Mouse (Mus musculus) erythroblast, embryonic 14.5 days (primary cell): Measurements from ENCODE around the gene Dpp4. TPM values are rescaled to one million over a fixed set of nuclear protein-coding genes. Genes with fewer than 3 reads are reported as not detected.
A peak's percentile ranks its signal among the peaks of the same experiment; 100 is the strongest.

Source experiments
- H3K27me3 ChIP-seq: 2 replicates; pipeline ENCODE4 v1.6.1; 2012; ENCODE audit warnings: inconsistent platforms; ENCODE audit not compliant: control insufficient read depth
- H3K36me3 ChIP-seq: 2 replicates; pipeline ENCODE4 v1.6.1; 2012; ENCODE audit warnings: mild to moderate bottlenecking, inconsistent platforms; ENCODE audit not compliant: control insufficient read depth
- H3K4me1 ChIP-seq: 2 replicates; pipeline ENCODE4 v1.6.1; 2012; ENCODE audit warnings: inconsistent platforms; ENCODE audit not compliant: control insufficient read depth
- H3K4me3 ChIP-seq: replicated peaks from 2 replicates; pipeline ENCODE3; 2012; ENCODE audit warnings: moderate library complexity, mild to moderate bottlenecking, inconsistent platforms
- H3K9me3 ChIP-seq: 2 replicates; pipeline ENCODE4 v1.6.1; 2012; ENCODE audit warnings: low read length, inconsistent platforms, mixed read lengths; ENCODE audit not compliant: control insufficient read depth
- GATA1 ChIP-seq: IDR thresholded peaks from 2 replicates; pipeline ENCODE4 v1.6.1; 2012; ENCODE audit warnings: low read length, inconsistent platforms, mixed read lengths
- TAL1 ChIP-seq: IDR thresholded peaks from 3 replicates; pipeline ENCODE4 v1.6.1; 2012; ENCODE audit warnings: low read length, inconsistent platforms, mixed read lengths
- polyA plus RNA-seq: library from polyadenylated mRNA; stranded (reverse); fragments of >175 nt; gene quantifications from 2 replicates; pipeline ENCODE4 v1.2.3, GENCODE M21; 2012

Gene Dpp4
- polyA plus RNA-seq, 1 experiment, result not detected

GRCm38 (mm10) chr2:62440802-62441544 lies 28.9 kb upstream of the Dpp4 start:
- Histone ChIP-seq H3K27me3 (no peaks in the 10 kb centered on the region), H3K9me3 (no peaks in the 10 kb centered on the region), H3K4me3 (peak overlapping the region; percentile 67), H3K4me1 (peaks cover 9% of the 10 kb centered on the region), H3K36me3 (no peaks in the 10 kb centered on the region)
- TF ChIP-seq GATA1 (no peak), TAL1 (no peak)

- Histone ChIP-seq H3K27me3 (no peaks in the 10 kb centered on the region), H3K36me3 (no peaks in the 10 kb centered on the region), H3K9me3 (no peaks in the 10 kb centered on the region), H3K4me3 (no peak overlapping the region), H3K4me1 (peaks cover 9% of the 10 kb centered on the region)
- TF ChIP-seq GATA1 (no peak), TAL1 (no peak)
Measured at GRCm38 (mm10) chr2:62440083-62440482, 28.1 kb upstream of the Dpp4 start.

- no peak overlapping the region for H3K4me3 ChIP-seq
- no peaks in the 10 kb centered on the region for H3K9me3 ChIP-seq
- TF ChIP-seq TAL1, result no peak
- TF ChIP-seq GATA1, result no peak
- H3K27me3 ChIP-seq, result no peaks in the 10 kb centered on the region
- H3K4me1 ChIP-seq, result no peaks in the 10 kb centered on the region
- no peaks in the 10 kb centered on the region for H3K36me3 ChIP-seq
Measured at GRCm38 (mm10) chr2:62431245-62431795, 19.3 kb upstream of the Dpp4 start.

- no peaks in the 10 kb centered on the region for H3K9me3 ChIP-seq
- no peaks in the 10 kb centered on the region for H3K36me3 ChIP-seq
- TF ChIP-seq GATA1, result no peak
- TF ChIP-seq TAL1, result no peak
- H3K4me1 ChIP-seq, result no peaks in the 10 kb centered on the region
- H3K4me3 ChIP-seq, result no peak overlapping the region
- H3K27me3 ChIP-seq, result no peaks in the 10 kb centered on the region
Measured at GRCm38 (mm10) chr2:62425941-62426340, 13.9 kb upstream of the Dpp4 start.

GRCm38 (mm10) chr2:62423343-62423776 lies 11.3 kb upstream of the Dpp4 start:
- Histone ChIP-seq H3K36me3 (no peaks in the 10 kb centered on the region), H3K9me3 (no peaks in the 10 kb centered on the region), H3K27me3 (no peaks in the 10 kb centered on the region), H3K4me1 (no peaks in the 10 kb centered on the region), H3K4me3 (no peak overlapping the region)
- no peak for TF ChIP-seq TAL1
- no peak for TF ChIP-seq GATA1

GRCm38 (mm10) chr2:62422515-62423342 lies 10.7 kb upstream of the Dpp4 start:
- H3K36me3 ChIP-seq, result no peaks in the 10 kb centered on the region
- TF ChIP-seq GATA1 (no peak), TAL1 (no peak)
- H3K4me3 ChIP-seq, result no peak overlapping the region
- no peaks in the 10 kb centered on the region for H3K4me1 ChIP-seq
- no peaks in the 10 kb centered on the region for H3K27me3 ChIP-seq
- no peaks in the 10 kb centered on the region for H3K9me3 ChIP-seq

DNA sequence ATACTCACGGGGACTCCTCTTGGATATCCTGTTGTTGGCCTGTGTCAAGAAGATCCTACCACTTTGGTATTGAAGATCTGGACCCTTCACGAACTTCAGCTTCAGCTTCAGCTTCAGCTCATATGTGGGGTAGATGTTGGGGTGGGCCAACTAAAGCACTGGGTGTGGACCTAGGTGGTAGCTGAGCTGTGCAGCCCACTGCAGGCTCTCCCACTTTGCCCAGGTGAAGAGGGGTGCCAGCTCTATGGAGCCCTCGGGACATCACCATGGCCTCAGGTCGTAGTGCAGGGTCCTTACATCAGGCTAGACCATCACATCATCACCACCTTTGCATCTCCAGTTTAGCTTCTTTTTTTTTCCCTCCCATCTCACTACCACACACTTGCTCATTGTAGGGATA lies 9.2 kb upstream of the Dpp4 start:
- Histone ChIP-seq H3K27me3 (no peaks in the 10 kb centered on the region), H3K4me1 (no peaks in the 10 kb centered on the region), H3K4me3 (no peak overlapping the region), H3K9me3 (no peaks in the 10 kb centered on the region), H3K36me3 (no peaks in the 10 kb centered on the region)
- TF ChIP-seq GATA1 (no peak), TAL1 (no peak)

- H3K9me3 ChIP-seq, result no peaks in the 10 kb centered on the region
- no peaks in the 10 kb centered on the region for H3K36me3 ChIP-seq
- H3K4me1 ChIP-seq, result no peaks in the 10 kb centered on the region
- no peak for TF ChIP-seq TAL1
- H3K27me3 ChIP-seq, result no peaks in the 10 kb centered on the region
- no peak overlapping the region for H3K4me3 ChIP-seq
Measured at GRCm38 (mm10) chr2:62420045-62420444, 8.0 kb upstream of the Dpp4 start.

- Histone ChIP-seq H3K4me3 (no peak overlapping the region), H3K36me3 (no peaks in the 10 kb centered on the region), H3K27me3 (peaks cover under 1% of the 10 kb centered on the region), H3K4me1 (no peaks in the 10 kb centered on the region), H3K9me3 (no peaks in the 10 kb centered on the region)
- no peak for TF ChIP-seq GATA1
- TF ChIP-seq TAL1, result no peak
Measured at GRCm38 (mm10) chr2:62417233-62417632, 5.2 kb upstream of the Dpp4 start.
